Mouse (Mus musculus) liver, embryonic 12.5 days (tissue): ENCODE results near the gene Tmem117. TPM values are rescaled to one million over a fixed set of nuclear protein-coding genes. Genes with fewer than 3 reads are reported as not detected.

Source experiments
- ATAC-seq: fragments of 200-750 bp; cut with Nextera tagmentation; 2 replicates; pipeline ENCODE4 v1.8.0; 2017; ENCODE audit warnings: moderate number of reproducible peaks, mild to moderate bottlenecking, moderate library complexity
- H3K27ac ChIP-seq: fragments of 300-500 bp; sonication (generic); 2 replicates; pipeline ENCODE4 v1.5.1; 2016; ENCODE audit warnings: mild to moderate bottlenecking
- H3K27me3 ChIP-seq: fragments of 300-500 bp; sonication (generic); replicated peaks from 2 replicates; pipeline ENCODE4 v1.6.1; 2016; ENCODE audit warnings: mild to moderate bottlenecking, moderate library complexity
- H3K36me3 ChIP-seq: fragments of 300-500 bp; sonication (generic); 2 replicates; pipeline ENCODE4 v1.6.1; 2016; ENCODE audit warnings: mild to moderate bottlenecking, moderate library complexity
- H3K4me1 ChIP-seq: fragments of 300-500 bp; sonication (generic); 2 replicates; pipeline ENCODE4 v1.6.1; 2016
- H3K4me2 ChIP-seq: fragments of 300-500 bp; sonication (generic); 2 replicates; pipeline ENCODE4 v1.6.1; 2016; ENCODE audit warnings: mild to moderate bottlenecking, moderate library complexity
- H3K4me3 ChIP-seq: fragments of 300-500 bp; sonication (generic); 2 replicates; pipeline ENCODE4 v1.5.1; 2016; ENCODE audit warnings: mild to moderate bottlenecking, moderate library complexity
- H3K9ac ChIP-seq: fragments of 300-500 bp; sonication (generic); 2 replicates; pipeline ENCODE4 v1.6.1; 2016; ENCODE audit warnings: mild to moderate bottlenecking, moderate library complexity
- H3K9me3 ChIP-seq: fragments of 300-500 bp; sonication (generic); replicated peaks from 2 replicates; pipeline ENCODE4 v1.6.1; 2016; ENCODE audit warnings: mild to moderate bottlenecking, moderate library complexity
- WGBS: fragments of 180-500 bp; shearing (Covaris S2); methylation state at CpG from one replicate; pipeline ENCODE4 v1.1.7; 2016; ENCODE audit not compliant: insufficient replicate concordance; 5-methylcytosine and 5-hydroxymethylcytosine counted together
- polyA plus RNA-seq: library from polyadenylated mRNA; unstranded; fragments of >200 nt; fragmentation: Nextera tagmentation; extraction: Ambion mirVana; gene quantifications from 2 replicates; pipeline ENCODE4 v1.2.1, GENCODE M21; 2016

Tmem117 gene
- polyA plus RNA-seq, 1 experiment from 2014 or later = not detected

- H3K4me2 ChIP-seq = no peak overlapping the region
- H3K27me3 ChIP-seq = no peaks in the 10 kb centered on the region
- H3K4me1 ChIP-seq = no peaks in the 10 kb centered on the region
- H3K4me3 ChIP-seq = no peak overlapping the region
- WGBS = 70% methylated on average over 6 of the region's 6 CpGs
- H3K9me3 ChIP-seq = no peaks in the 10 kb centered on the region; the same call in none of the 2 replicates
- no peaks in the 10 kb centered on the region for H3K36me3 ChIP-seq
- H3K27ac ChIP-seq = no peak overlapping the region
- H3K9ac ChIP-seq = no peak overlapping the region
- ATAC-seq = no peak
Observed at GRCm38 (mm10) chr15:94859641-94860040, 230.6 kb downstream of the Tmem117 start.

DNA sequence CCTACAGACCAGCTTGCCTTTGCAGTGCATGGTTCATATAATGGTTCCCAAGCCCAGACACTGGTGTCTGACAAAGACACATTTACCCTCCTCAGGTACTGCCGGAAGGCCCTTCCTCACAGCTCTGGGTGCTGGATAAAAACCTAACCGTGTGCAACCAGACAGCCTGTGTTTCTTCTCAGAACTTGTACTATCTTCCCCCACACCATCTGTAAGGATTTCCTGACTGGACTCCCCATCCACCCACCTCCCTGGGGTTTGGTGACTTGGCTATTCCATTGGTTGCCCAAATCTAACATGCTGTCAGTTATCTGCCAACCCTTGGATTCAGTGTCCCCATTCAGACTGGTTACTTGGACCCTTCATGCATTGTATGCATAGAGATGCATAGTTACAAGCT lies 232.1 kb downstream of the Tmem117 start:
- 74% methylated on average over 2 of the region's 2 CpGs for WGBS
- no peak overlapping the region for H3K27ac ChIP-seq
- H3K4me3 ChIP-seq = no peak overlapping the region
- H3K4me1 ChIP-seq = no peaks in the 10 kb centered on the region
- H3K9ac ChIP-seq = no peak overlapping the region
- no peaks in the 10 kb centered on the region for H3K36me3 ChIP-seq
- no peak for ATAC-seq
- no peaks in the 10 kb centered on the region; the same call in 1 of the 2 replicates for H3K9me3 ChIP-seq
- no peak overlapping the region for H3K4me2 ChIP-seq
- no peaks in the 10 kb centered on the region for H3K27me3 ChIP-seq

DNA sequence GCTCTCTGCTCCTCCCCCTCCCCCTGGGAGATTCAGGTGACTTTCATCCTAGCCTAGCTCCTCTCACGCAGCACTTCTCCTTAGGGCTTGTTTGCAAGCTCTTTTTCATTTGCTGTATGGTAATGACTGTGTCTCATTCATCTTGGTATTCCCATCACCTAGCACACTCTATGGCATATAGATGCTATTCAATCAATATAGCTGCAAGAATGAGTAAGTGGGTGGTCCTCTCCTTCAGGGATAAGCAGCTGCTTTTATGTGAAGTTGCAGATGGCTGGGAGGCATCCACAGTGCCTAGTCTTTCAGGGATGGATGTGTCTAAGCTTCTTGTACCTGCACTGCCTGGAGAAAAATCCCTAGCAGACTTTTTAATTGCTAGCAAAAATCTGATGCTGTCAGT lies 235.1 kb downstream of the Tmem117 start:
- ATAC-seq = no peak
- Histone ChIP-seq H3K27ac (no peak overlapping the region), H3K36me3 (no peaks in the 10 kb centered on the region), H3K4me1 (no peaks in the 10 kb centered on the region), H3K9ac (no peak overlapping the region), H3K4me2 (no peak overlapping the region), H3K9me3 (no peaks in the 10 kb centered on the region; the same call in 1 of the 2 replicates), H3K4me3 (no peak overlapping the region), H3K27me3 (no peaks in the 10 kb centered on the region)
- WGBS = 42% methylated on average over 1 of the region's 1 CpGs

- no peaks in the 10 kb centered on the region for H3K36me3 ChIP-seq
- H3K9ac ChIP-seq = no peak overlapping the region
- H3K4me2 ChIP-seq = no peak overlapping the region
- WGBS = 58% methylated on average over 5 of the region's 5 CpGs
- H3K27ac ChIP-seq = no peak overlapping the region
- no peak for ATAC-seq
- no peaks in the 10 kb centered on the region for H3K4me1 ChIP-seq
- no peaks in the 10 kb centered on the region for H3K27me3 ChIP-seq
- no peak overlapping the region for H3K4me3 ChIP-seq
- H3K9me3 ChIP-seq = no peaks in the 10 kb centered on the region
Observed at GRCm38 (mm10) chr15:94868372-94868771, 239.3 kb downstream of the Tmem117 start.

DNA sequence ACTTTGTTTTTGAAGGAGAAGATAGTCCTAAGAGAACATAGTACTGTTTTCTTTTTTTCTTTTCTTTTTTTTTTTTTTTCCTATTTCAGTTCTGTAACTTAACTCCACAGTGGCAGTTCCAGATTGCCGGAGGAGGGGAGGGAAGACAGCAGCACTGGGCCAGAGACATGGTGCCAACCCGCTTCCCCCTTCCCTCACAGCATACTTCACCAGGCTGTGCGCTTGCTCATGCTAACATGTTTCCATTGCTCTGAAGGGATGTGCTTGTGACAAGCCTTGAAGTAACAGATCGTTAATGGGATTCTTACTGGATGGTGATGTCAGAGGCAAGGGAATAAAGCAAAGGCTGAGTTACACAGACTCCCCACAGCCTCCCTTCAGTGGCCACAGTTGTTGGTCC lies 256.0 kb downstream of the Tmem117 start:
- H3K4me3 ChIP-seq = no peak overlapping the region
- no peak for ATAC-seq
- no peaks in the 10 kb centered on the region for H3K4me1 ChIP-seq

DNA sequence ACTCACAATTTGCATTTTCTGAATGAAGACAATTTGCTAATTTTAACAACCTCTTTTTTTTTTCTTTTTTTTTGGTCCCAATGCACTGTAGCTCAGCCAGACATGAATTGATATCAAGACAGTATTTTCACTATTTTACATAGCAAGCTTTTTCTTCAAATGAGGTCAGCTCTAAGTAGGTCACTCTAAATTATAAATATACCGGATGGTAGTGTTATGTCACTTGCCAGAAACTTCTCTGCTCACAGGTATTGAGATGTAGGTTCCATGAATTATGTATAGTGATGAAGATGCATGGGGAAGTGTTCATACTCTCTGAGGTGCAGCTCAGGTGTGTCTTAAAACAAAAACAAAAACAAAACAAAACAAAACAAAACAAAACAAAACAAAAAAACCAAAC lies 264.2 kb downstream of the Tmem117 start:
- no peaks in the 10 kb centered on the region for H3K4me1 ChIP-seq
- ATAC-seq = no peak
- H3K27me3 ChIP-seq = no peaks in the 10 kb centered on the region
- H3K4me2 ChIP-seq = no peak overlapping the region
- H3K36me3 ChIP-seq = no peaks in the 10 kb centered on the region
- no peak overlapping the region for H3K9ac ChIP-seq
- H3K27ac ChIP-seq = no peak overlapping the region
- WGBS = 81% methylated on average over 1 of the region's 1 CpGs
- H3K4me3 ChIP-seq = no peak overlapping the region
- H3K9me3 ChIP-seq = peaks cover 23% of the 10 kb centered on the region; the same call in 1 of the 2 replicates

More for the DNA sequence above, 256.0 kb downstream of the Tmem117 start:
- Histone ChIP-seq H3K4me2 (no peak overlapping the region), H3K36me3 (no peaks in the 10 kb centered on the region), H3K9me3 (no peaks in the 10 kb centered on the region; the same call in 1 of the 2 replicates), H3K9ac (no peak overlapping the region), H3K27me3 (no peaks in the 10 kb centered on the region), H3K27ac (no peak overlapping the region)
- 57% methylated on average over 4 of the region's 4 CpGs for WGBS

DNA sequence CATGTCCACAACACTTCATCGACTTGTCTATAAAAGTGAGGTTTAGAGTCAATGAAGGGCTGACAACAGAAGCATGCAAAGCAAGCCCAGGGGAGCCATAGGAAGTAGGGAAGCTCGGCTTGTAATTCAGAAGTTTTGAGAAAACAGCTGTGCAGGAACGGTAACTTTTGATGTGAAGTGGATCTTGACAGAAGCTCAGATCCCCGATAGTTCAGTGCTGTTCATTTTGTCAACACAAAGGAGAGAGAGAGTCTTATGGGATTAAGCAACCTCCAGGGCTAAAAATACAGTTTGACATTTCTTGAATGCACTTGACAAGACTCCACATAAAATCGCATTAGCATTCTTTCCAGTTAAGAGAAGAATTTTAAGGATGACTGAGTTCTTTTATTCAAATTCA lies 265.1 kb downstream of the Tmem117 start:
- Histone ChIP-seq H3K4me1 (no peaks in the 10 kb centered on the region), H3K27ac (no peak overlapping the region), H3K27me3 (no peaks in the 10 kb centered on the region), H3K4me2 (no peak overlapping the region), H3K9ac (no peak overlapping the region), H3K9me3 (peaks cover 23% of the 10 kb centered on the region; the same call in 1 of the 2 replicates), H3K4me3 (no peak overlapping the region), H3K36me3 (no peaks in the 10 kb centered on the region)
- 79% methylated on average over 5 of the region's 5 CpGs for WGBS
- no peak for ATAC-seq

- Histone ChIP-seq H3K36me3 (no peaks in the 10 kb centered on the region), H3K4me1 (no peaks in the 10 kb centered on the region), H3K27me3 (no peaks in the 10 kb centered on the region), H3K9me3 (peaks cover 23% of the 10 kb centered on the region; the same call in 1 of the 2 replicates), H3K4me3 (no peak overlapping the region), H3K9ac (no peak overlapping the region), H3K4me2 (no peak overlapping the region), H3K27ac (no peak overlapping the region)
- WGBS = 82% methylated on average over 11 of the region's 11 CpGs
- no peak for ATAC-seq
Observed at GRCm38 (mm10) chr15:94895681-94896080, 266.6 kb downstream of the Tmem117 start.

- H3K4me3 ChIP-seq = no peak overlapping the region
- peaks cover 6% of the 10 kb centered on the region; the same call in 1 of the 2 replicates for H3K9me3 ChIP-seq
- no peaks in the 10 kb centered on the region for H3K36me3 ChIP-seq
- H3K27ac ChIP-seq = no peak overlapping the region
- ATAC-seq = no peak
- H3K4me1 ChIP-seq = no peaks in the 10 kb centered on the region
- H3K27me3 ChIP-seq = no peaks in the 10 kb centered on the region
- H3K4me2 ChIP-seq = no peak overlapping the region
- 76% methylated on average over 1 of the region's 1 CpGs for WGBS
- no peak overlapping the region for H3K9ac ChIP-seq
Observed at GRCm38 (mm10) chr15:94903188-94903587, 274.2 kb downstream of the Tmem117 start.

- Histone ChIP-seq H3K4me3 (no peak overlapping the region), H3K27me3 (no peaks in the 10 kb centered on the region), H3K9ac (no peak overlapping the region), H3K4me1 (no peaks in the 10 kb centered on the region), H3K4me2 (no peak overlapping the region), H3K36me3 (no peaks in the 10 kb centered on the region), H3K27ac (no peak overlapping the region), H3K9me3 (peaks cover 6% of the 10 kb centered on the region; the same call in 1 of the 2 replicates)
- no peak for ATAC-seq
- 71% methylated on average over 11 of the region's 11 CpGs for WGBS
Observed at GRCm38 (mm10) chr15:94904672-94905407, 275.8 kb downstream of the Tmem117 start.

- H3K27me3 ChIP-seq = no peaks in the 10 kb centered on the region
- H3K36me3 ChIP-seq = no peaks in the 10 kb centered on the region
- ATAC-seq = no peak
- H3K4me2 ChIP-seq = no peak overlapping the region
- no peaks in the 10 kb centered on the region for H3K4me1 ChIP-seq
- H3K9me3 ChIP-seq = no peaks in the 10 kb centered on the region
- no peak overlapping the region for H3K4me3 ChIP-seq
- WGBS = 15% methylated on average over 1 of the region's 1 CpGs
- H3K27ac ChIP-seq = no peak overlapping the region
- no peak overlapping the region for H3K9ac ChIP-seq
Observed at GRCm38 (mm10) chr15:94921672-94922071, 292.6 kb downstream of the Tmem117 start.

- 63% methylated on average over 5 of the region's 5 CpGs for WGBS
- no peaks in the 10 kb centered on the region for H3K4me1 ChIP-seq
- no peak overlapping the region for H3K4me3 ChIP-seq
- no peak overlapping the region for H3K4me2 ChIP-seq
- no peaks in the 10 kb centered on the region for H3K36me3 ChIP-seq
- no peak overlapping the region for H3K27ac ChIP-seq
- H3K9me3 ChIP-seq = no peaks in the 10 kb centered on the region
- ATAC-seq = no peak
- no peak overlapping the region for H3K9ac ChIP-seq
- H3K27me3 ChIP-seq = no peaks in the 10 kb centered on the region
Observed at GRCm38 (mm10) chr15:94927986-94928385, 299.0 kb downstream of the Tmem117 start.

DNA sequence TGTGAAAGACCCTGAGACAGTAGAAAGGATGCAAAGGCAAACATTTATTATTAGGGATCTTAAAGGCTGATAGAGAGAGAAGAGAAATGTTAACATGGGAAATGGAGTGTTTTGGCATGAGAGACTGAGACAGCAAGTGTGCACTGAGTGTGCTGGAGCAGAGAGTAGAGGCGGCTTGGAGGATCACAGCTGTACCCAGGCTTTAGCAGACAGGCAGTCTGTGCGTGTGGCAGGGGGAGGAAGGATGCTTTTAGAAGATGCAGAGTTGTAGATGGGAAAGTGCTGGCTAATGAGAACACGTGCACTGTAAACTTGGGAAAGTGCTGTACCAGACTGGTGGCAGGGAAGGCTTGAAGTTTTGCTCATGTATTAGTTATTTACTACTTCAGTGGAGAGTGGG lies 301.7 kb downstream of the Tmem117 start:
- Histone ChIP-seq H3K9me3 (no peaks in the 10 kb centered on the region), H3K4me3 (no peak overlapping the region), H3K9ac (no peak overlapping the region), H3K27ac (no peak overlapping the region), H3K27me3 (no peaks in the 10 kb centered on the region), H3K36me3 (no peaks in the 10 kb centered on the region), H3K4me2 (no peak overlapping the region), H3K4me1 (no peaks in the 10 kb centered on the region)
- WGBS = 45% methylated on average over 3 of the region's 3 CpGs
- no peak for ATAC-seq
